Mouse (Mus musculus): ENCODE measurements at regions not wholly inside any gene's neighbourhood (a gene's known extent, or its start where the extent isn't known, plus 50 kb on each side); places are given as distances from the start of the nearest gene placed in this dataset.
A peak's percentile ranks its signal among the peaks of the same experiment; 100 is the strongest.

DNA sequence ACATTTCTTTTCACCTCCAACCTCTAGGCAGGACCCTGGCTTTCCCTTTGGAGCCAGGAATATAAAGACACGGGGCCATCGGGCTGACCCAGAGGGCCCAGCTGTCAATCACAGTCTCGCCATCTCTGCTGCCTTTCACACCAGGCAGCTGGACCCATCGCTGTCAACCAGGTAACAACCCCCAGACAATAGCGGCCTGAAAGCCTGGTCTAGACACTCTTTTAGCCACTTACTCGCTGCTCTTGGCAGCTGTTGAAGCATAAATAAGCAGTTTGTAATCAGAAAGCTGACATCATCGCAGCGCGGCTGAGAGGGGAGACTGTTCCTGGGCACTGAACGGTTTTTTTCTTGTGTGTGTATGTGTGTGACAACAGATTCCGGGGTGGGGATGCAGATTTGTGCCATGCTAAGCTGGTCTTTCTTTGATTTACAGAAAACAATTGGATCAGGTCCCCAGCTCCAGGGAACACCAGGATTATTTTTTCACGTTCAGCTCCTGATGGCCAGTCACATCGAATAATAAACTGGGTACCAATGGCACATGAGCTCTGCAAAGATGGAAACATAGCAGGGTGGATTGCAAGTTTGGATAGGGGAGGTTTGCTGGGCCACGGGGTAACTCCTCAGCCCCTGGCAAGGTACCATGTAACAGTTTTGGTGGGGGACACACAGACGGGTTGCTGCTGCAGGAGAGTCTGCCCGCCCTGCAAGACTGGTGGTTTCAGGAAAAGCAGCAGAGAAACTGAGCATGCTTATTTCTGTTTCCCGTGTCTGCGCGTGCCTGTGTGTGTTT lies 437.6 kb upstream of the Pou3f3 start:
- no peak for ATAC-seq

DNA sequence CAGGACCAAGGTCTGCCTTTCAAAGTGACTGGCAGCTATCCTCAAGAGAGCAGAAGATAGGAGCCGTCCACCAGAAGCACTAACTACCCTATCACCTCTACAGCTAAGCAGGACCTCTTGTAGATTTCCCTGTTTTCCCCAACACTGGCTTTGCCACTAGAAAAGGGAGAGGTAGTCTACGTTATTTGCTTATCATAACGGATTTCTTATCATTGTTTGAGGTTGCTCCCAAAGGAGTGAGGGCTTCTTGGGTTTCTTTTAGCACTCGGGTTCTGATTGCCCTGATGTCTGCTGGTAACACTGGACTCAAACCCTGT lies 437.0 kb upstream of the Pou3f3 start:
- H3K36me3 ChIP-seq (ENCODE audit: control insufficient read depth, insufficient read depth) = no peaks in the 10 kb centered on the region
- no peak overlapping the region for H3K4me3 ChIP-seq (ENCODE audit: low read depth, low read length)
- no peak overlapping the region for H3K4me2 ChIP-seq (replicated peaks; ENCODE audit: low read depth)
- H3K9ac ChIP-seq (ENCODE audit: low read depth, low read length) = no peak overlapping the region
- no peak for ATAC-seq
- H3K9me3 ChIP-seq (ENCODE audit: control insufficient read depth) = no peaks in the 10 kb centered on the region
- no peaks in the 10 kb centered on the region for H3K27me3 ChIP-seq (replicated peaks; ENCODE audit: control insufficient read depth, insufficient read depth, low read length)
- H3K4me1 ChIP-seq (replicated peaks; ENCODE audit: control insufficient read depth, insufficient read depth, low read length) = no peaks in the 10 kb centered on the region
- no peak overlapping the region for H3K27ac ChIP-seq (ENCODE audit: low read depth, low read length)
- no peak for TF ChIP-seq CTCF (IDR thresholded peaks at IDR 0.05; ENCODE audit: low read depth)
- WGBS = 38% methylated on average over 4 of the region's 4 CpGs

More for the DNA sequence above, 437.6 kb upstream of the Pou3f3 start:
- 66% methylated on average over 19 of the region's 19 CpGs for WGBS
- no peak for TF ChIP-seq CTCF (IDR thresholded peaks at IDR 0.05; ENCODE audit: low read depth)
- no peaks in the 10 kb centered on the region for H3K4me1 ChIP-seq (replicated peaks; ENCODE audit: control insufficient read depth, insufficient read depth, low read length)
- H3K36me3 ChIP-seq (ENCODE audit: control insufficient read depth, insufficient read depth) = no peaks in the 10 kb centered on the region
- H3K27me3 ChIP-seq (replicated peaks; ENCODE audit: control insufficient read depth, insufficient read depth, low read length) = no peaks in the 10 kb centered on the region
- no peak overlapping the region for H3K4me3 ChIP-seq (ENCODE audit: low read depth, low read length)
- no peak overlapping the region for H3K27ac ChIP-seq (ENCODE audit: low read depth, low read length)
- H3K9ac ChIP-seq (ENCODE audit: low read depth, low read length) = no peak overlapping the region
- no peak overlapping the region for H3K4me2 ChIP-seq (replicated peaks; ENCODE audit: low read depth)
- no peaks in the 10 kb centered on the region for H3K9me3 ChIP-seq (ENCODE audit: control insufficient read depth)

DNA sequence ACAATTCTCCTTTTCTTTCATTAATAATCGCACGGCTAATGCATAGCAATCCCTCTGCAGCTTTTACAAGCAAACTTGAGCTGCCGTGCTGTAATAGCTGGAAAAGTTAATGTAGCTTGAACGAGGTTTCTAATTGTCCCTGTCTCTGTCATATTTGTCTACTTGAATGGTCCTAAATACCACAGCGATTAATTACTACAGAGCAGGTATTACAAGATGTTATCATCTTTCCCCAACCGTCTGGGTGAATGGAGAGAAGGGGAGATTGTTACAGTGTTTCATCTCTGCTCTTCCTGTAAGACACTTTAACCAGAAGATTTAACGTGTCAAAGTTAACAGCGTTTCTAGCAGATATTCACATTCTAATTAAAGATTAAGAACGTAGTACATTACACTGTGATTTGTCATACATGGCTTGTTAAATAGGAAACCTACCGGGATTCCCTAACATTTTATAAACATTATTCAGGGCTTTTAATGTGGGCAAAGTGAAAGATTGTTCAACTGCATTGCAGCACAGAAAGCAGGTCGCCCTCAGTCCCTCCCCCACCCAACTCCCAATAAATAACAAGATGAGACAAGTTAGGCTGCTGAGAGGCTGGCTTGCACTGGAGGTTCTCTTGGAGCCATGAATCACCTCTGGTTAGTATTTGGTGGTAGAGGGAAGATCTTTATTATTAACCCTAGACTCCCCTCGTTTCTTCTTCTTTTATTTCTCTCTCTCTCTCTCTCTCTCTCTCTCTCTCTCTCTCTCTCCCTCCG lies 436.2 kb upstream of the Pou3f3 start:
- Histone ChIP-seq H3K36me3 (ENCODE audit: control insufficient read depth, insufficient read depth) (no peaks in the 10 kb centered on the region), H3K4me2 (replicated peaks; ENCODE audit: low read depth) (no peak overlapping the region), H3K9ac (ENCODE audit: low read depth, low read length) (no peak overlapping the region), H3K27ac (ENCODE audit: low read depth, low read length) (no peak overlapping the region), H3K27me3 (replicated peaks; ENCODE audit: control insufficient read depth, insufficient read depth, low read length) (no peaks in the 10 kb centered on the region), H3K9me3 (ENCODE audit: control insufficient read depth) (no peaks in the 10 kb centered on the region), H3K4me3 (ENCODE audit: low read depth, low read length) (no peak overlapping the region), H3K4me1 (replicated peaks; ENCODE audit: control insufficient read depth, insufficient read depth, low read length) (no peaks in the 10 kb centered on the region)
- no peak for TF ChIP-seq CTCF (IDR thresholded peaks at IDR 0.05; ENCODE audit: low read depth)
- ATAC-seq = no peak
- WGBS = 47% methylated on average over 13 of the region's 13 CpGs

DNA sequence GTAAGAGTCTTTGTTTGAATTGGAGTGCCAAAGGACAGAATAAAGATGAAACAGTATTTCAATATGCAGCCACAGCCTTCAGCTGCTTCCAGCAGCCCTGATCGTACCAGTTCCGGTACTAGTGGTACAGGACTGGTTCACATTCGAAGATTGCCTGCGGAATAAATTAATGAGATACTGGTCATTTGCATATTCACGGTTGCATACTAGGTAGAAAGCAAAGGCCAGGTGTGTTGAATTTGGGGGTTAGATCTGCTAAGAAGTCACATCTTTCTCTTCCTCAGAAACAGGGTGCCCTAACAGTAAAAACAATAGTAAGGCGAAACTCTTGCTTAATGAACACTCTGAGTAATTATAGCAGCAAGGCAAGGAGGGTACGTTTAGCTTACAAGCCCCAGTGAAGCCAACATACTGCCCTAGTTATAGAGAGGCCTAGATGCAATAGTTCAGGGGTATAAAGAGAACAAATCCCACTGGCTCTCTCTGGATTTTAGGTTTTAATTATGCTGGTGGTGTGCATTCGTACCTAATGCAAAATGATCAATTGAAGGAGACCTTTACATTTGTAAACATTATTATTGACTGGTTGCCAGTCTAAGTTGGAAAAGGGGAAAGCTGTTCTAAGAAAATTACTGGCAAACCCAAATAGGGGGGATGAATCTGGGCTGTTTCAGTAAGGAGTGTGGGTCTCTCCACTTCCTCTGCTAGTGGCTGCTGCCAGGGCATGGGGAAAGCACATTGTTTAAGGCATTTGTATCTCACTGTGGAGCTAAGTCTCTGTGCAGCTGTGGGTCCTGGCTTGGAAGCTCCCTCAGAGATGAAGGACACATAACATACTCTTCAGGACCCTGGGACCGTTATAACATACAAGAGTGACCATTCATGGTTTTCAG lies 435.3 kb upstream of the Pou3f3 start:
- WGBS = 70% methylated on average over 9 of the region's 9 CpGs
- no peaks in the 10 kb centered on the region for H3K4me1 ChIP-seq (replicated peaks; ENCODE audit: control insufficient read depth, insufficient read depth, low read length)
- ATAC-seq = no peak
- no peaks in the 10 kb centered on the region for H3K9me3 ChIP-seq (ENCODE audit: control insufficient read depth)
- H3K36me3 ChIP-seq (ENCODE audit: control insufficient read depth, insufficient read depth) = no peaks in the 10 kb centered on the region
- H3K4me2 ChIP-seq (replicated peaks; ENCODE audit: low read depth) = no peak overlapping the region
- H3K4me3 ChIP-seq (ENCODE audit: low read depth, low read length) = no peak overlapping the region
- no peaks in the 10 kb centered on the region for H3K27me3 ChIP-seq (replicated peaks; ENCODE audit: control insufficient read depth, insufficient read depth, low read length)
- H3K27ac ChIP-seq (ENCODE audit: low read depth, low read length) = no peak overlapping the region
- H3K9ac ChIP-seq (ENCODE audit: low read depth, low read length) = no peak overlapping the region
- TF ChIP-seq CTCF (IDR thresholded peaks at IDR 0.05; ENCODE audit: low read depth) = no peak

DNA sequence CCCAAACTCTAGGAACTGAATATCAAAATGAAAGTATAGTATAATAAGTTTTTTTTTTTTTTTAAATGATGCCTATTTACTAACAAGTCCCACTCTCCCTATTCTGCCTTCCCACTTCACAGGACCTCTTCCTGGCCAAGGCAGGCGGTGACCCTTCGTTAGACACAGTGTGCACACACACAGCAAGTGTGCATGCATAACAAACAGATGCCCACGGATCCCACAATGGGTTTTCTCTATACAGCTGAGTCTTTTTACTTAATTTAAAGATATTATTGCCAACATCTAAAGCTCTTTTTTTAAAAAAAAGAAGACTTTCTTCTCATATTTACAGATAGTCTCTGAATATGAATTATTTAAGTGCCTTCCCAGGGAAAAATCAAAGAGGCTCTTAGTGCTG lies 434.5 kb upstream of the Pou3f3 start:
- Histone ChIP-seq H3K27me3 (replicated peaks; ENCODE audit: control insufficient read depth, insufficient read depth, low read length) (no peaks in the 10 kb centered on the region), H3K36me3 (ENCODE audit: control insufficient read depth, insufficient read depth) (no peaks in the 10 kb centered on the region), H3K4me3 (ENCODE audit: low read depth, low read length) (no peak overlapping the region), H3K4me1 (replicated peaks; ENCODE audit: control insufficient read depth, insufficient read depth, low read length) (no peaks in the 10 kb centered on the region), H3K27ac (ENCODE audit: low read depth, low read length) (no peak overlapping the region), H3K4me2 (replicated peaks; ENCODE audit: low read depth) (no peak overlapping the region), H3K9ac (ENCODE audit: low read depth, low read length) (no peak overlapping the region), H3K9me3 (ENCODE audit: control insufficient read depth) (no peaks in the 10 kb centered on the region)
- TF ChIP-seq CTCF (IDR thresholded peaks at IDR 0.05; ENCODE audit: low read depth) = no peak
- 88% methylated on average over 3 of the region's 3 CpGs for WGBS
- no peak for ATAC-seq

DNA sequence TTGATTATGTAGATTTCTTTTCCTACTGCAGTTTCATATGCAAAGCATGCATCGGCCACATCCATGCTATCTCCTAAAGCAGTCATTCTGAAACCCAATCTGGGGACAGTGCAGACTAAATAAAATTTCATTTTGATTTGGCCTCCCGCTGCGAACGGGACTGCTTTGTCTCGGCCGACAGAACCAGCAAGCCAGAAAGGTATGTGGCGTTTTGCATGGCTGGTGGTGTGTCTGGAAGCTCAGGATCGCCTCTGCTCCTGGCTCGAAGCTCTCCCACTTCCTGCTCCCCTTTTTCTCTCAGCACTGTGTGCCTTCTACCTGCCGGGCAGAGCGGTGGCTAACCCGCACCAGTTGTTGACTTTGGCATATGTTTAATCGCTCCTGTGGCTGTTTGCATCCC lies 433.8 kb upstream of the Pou3f3 start:
- Histone ChIP-seq H3K36me3 (ENCODE audit: control insufficient read depth, insufficient read depth) (no peaks in the 10 kb centered on the region), H3K9ac (ENCODE audit: low read depth, low read length) (no peak overlapping the region), H3K27me3 (replicated peaks; ENCODE audit: control insufficient read depth, insufficient read depth, low read length) (no peaks in the 10 kb centered on the region), H3K4me3 (ENCODE audit: low read depth, low read length) (no peak overlapping the region), H3K4me2 (replicated peaks; ENCODE audit: low read depth) (peak overlapping the region; percentile 41), H3K4me1 (replicated peaks; ENCODE audit: control insufficient read depth, insufficient read depth, low read length) (no peaks in the 10 kb centered on the region), H3K9me3 (ENCODE audit: control insufficient read depth) (no peaks in the 10 kb centered on the region), H3K27ac (ENCODE audit: low read depth, low read length) (no peak overlapping the region)
- no peak for ATAC-seq
- no peak for TF ChIP-seq CTCF (IDR thresholded peaks at IDR 0.05; ENCODE audit: low read depth)
- WGBS = 17% methylated on average over 13 of the region's 13 CpGs

Data from intestine, postnatal 0 days (tissue).